Mouse (Mus musculus): ENCODE measurements around the gene Aven.
A peak's percentile ranks its signal among the peaks of the same experiment; 100 is the strongest.

The Aven gene

DNA sequence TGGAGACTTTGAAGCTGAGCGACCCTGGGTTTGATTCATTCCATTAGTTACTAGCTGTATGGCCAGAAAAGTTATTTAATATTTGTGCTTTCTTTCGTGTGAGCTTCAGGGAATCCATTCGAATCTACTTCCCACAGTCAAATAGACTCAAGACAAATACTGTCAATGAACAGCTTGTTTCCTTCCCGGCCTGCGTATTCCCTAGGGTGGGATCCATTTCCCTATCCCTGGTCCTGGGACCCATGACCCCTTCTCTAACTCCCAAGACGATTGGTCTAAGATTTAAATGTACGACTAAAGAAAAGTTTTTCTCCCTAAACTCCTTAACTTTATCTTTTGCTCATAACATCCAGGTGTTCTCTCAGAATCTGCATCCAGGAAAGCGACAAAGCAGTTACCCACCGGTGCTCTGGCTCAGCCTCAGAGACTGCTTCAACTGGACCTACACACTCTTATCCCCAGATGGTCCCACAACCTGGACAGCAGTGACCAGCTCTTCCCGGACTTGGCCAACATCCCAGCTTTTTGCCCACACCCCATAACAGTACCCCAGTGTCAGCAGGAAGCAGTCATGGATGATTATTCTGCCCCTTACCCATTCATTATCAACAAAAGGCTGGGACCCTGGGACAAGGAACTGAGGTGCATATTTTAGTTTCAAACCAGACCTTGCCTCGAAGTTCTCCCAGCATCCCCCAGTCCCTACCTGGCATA is 2.1 kb upstream of the Aven start:
- DNase-seq (ENCODE audit: low read depth, low spot score), result no peak

DNA sequence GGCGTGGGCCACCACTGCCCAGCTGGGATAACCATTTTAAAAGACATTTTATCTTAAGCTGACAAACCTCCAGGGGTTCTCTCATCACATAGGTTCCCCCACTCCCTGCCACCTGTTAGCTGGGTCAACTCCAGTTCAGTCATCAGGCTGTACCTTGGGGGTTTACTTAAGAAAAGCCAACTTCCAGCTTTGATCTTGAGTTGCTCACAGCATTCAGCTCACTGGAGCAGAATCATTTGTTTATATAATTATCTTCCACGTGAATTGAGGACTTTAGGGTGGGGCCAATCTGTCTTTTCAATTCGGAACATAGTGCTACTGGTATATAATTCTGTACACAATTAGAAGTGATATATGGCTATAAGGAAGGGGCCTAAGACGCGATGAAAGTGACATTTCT is 1.1 kb upstream of the Aven start:
- DNase-seq (ENCODE audit: low read depth, low spot score), result no peak

DNA sequence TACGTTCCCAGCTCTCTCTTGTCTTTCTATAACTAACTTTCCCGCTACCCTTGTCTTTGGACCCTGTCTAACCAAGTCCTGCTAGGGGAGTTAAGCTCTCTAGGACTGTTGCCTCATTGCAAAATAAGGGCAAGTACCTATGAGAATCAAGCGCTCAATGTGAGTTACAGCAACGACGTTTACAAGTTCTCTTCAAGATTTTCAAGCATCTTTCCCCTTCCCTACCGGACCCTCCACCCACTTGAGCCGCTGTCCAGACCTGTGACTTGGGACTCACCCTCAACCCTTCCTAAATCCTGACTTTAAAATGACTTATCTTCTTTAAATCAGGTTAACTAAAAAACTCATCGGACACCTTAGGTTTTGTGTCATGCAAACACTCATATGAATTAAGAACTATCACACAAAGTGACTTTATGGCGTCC is 321 bp upstream of the Aven start:
- peak; percentile 54 for DNase-seq (ENCODE audit: low read depth, low spot score)

DNA sequence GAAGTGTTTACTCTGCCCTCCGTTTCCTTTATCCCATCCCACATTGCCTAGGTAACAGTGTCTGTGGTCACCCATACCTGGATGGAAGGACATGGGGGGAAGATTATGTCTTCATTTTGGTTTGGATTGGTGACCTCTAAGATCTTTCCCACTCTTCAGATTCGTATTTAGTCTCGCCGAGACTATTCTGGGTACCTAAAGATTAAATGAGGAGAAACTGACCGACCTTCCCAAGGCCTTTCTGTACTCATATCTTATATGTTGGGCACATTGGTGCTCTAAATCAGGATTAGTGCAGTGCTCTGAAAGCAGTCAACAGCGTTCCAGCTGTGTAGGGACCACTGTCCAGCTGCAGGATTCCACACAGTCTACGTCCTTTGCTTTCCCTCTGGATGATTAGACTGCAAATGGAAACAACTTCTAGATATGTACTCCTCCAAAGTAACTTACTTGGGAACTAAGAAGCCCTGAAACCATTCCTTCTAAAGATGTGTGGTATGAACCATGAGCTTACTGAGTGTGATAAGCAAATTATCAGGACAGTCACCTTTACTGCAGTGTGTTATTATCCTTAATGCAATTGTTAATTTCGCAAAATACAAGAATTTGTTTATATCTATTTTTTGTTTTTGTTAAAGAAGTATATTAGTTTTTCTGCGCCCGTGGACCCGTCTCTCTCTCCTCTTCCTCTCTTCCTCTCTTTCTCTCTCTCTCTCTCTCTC is 936 bp downstream of the Aven start:
- DNase-seq (ENCODE audit: low read depth, low spot score), result no peak

DNA sequence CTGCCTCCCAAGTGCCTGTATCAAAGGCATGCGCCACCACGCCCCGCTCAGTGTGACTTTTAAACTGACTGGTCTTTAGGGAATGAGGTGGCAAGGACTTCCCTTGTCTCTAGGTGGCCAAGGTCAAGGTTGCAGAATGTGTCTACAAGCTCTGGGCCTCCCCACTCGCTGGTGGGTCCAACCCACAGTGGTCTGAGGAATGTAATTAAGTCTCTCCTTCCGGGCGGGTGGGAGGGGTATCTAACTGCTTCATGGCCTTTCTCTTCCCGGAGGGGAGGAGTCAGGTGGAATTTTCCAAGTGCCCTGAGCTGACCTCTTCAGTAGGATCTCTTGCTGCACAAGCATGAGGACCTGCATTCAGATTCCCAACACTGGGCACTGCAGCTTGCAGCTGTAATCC is 5.1 kb downstream of the Aven start:
- no peak for DNase-seq (ENCODE audit: low read depth, low spot score)

DNA sequence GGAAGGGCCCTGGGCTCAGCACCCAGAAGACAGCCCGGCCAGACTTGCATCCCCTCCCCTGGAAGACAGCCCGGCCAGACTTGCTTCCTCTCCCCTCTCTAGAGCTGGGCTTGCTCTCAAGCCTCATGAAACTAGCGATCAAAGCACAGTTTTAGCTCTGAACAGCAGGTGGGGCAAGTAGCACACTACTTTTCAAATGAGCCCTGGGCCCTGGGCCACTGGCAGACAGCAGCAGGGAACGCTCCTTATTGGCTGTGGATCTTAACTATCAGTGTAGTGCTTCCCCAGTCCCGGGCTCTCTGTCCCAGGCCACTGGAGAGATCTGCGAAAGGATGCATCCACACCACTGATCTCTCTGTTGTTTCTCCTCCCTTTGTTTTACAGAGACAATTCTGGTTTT is 8.4 kb downstream of the Aven start:
- peak; percentile 81 for DNase-seq (ENCODE audit: low read depth, low spot score)

DNA sequence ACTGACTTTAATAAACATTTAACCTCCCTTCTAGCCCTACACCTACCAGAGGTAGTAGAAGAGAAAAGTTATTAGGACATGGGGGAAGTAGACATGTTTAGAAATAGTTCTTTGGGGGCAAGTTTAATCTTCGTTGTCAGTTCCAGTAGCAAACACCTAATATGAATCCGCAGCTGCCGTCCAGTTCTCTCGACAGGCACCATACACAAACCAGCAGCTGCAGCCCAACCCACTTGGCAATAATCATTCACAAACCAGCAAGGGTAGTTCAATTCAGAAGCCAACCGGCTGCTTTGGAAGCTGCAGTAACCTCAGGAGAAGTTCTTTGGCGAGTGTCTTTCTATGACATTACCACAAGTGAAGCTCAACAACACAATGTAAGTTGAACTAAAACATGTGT is 11.2 kb downstream of the Aven start:
- DNase-seq (ENCODE audit: low read depth, low spot score), result no peak

DNA sequence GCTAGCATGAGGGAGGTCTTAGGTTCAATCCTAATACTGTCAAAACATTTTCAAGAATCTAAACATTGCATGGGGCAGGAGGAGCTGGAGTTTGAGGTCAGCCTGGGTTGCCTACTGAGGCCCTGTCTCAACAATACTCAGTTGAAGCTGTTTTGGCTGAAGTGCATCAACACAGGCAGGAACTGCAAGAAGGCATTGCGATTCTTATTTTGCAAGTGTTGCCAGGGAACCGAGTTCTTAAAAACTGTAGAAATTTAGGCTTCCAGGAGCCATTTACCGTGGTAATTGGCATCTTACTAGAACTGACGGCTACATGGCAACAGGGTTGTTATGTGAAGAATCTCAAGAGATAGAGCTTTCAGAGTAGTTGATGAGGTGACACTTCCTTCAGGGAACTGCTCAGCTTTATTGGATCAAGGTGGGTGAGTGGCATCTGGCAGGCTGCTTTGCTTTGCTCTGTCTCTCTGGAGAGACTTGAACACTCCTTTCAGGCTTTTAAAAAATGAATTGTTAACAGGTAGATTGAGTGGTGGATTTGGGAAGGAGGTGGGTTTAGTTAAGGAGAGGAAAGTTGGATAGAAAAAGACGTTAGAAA is 14.2 kb downstream of the Aven start:
- no peak for DNase-seq (ENCODE audit: low read depth, low spot score)

DNA sequence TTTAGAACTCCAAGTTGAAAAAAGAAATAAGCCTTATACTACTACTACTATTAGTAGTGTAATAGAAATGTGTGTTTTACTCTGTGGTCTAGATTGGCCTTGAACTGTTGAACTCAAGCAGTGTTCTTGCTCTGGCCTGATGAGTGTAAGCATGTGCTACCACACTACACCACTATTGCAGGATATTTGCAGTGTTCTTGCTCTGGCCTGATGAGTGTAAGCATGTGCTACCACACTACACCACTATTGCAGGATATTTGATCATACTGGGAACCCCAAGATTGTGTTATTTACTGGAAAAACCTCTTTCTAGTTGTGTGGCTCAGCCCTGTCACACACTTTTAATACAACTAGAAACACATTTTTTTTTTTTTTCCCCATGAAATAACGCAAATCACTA is 14.7 kb downstream of the Aven start:
- no peak for DNase-seq (ENCODE audit: low read depth, low spot score)

DNA sequence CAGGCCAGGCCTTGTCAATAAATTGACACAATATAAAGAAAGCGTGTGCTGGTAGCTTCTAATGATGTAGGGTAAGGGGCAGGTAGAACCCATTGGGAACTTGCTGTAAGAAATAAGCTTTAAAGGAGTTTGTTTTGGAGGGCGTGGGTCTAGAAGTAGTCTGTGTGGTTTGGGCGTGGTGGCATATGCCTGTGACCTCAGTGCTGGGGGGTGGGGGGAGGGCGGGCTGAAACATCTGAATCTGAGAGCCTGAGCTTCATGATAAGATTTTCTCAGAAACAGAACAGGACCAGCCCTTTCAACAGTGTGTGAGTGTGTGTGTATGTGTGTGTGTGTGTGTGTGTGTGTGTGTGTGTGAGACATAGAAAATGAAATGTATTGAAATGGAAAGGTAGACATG is 17.4 kb downstream of the Aven start:
- DNase-seq (ENCODE audit: low read depth, low spot score), result peak; percentile 94

DNA sequence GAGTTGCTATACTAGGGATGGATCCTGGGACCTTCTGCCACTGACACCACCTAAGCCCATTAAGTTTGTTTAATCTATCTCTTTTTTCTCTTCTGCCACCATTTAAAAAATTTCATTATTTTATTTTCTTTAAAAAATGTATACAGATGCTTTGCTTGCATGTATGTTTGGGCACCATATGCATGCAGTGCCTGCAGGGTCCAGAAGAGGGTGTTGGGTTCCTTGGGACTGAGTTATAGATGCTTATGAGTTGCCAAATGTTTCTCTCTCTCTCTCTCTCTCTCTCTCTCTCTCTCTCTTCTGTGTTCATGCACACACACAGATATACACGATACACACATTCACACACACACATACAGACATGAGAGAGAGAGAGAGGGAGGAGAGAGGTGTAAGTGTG is 20.3 kb downstream of the Aven start:
- DNase-seq (ENCODE audit: low read depth, low spot score), result peak; percentile 29

DNA sequence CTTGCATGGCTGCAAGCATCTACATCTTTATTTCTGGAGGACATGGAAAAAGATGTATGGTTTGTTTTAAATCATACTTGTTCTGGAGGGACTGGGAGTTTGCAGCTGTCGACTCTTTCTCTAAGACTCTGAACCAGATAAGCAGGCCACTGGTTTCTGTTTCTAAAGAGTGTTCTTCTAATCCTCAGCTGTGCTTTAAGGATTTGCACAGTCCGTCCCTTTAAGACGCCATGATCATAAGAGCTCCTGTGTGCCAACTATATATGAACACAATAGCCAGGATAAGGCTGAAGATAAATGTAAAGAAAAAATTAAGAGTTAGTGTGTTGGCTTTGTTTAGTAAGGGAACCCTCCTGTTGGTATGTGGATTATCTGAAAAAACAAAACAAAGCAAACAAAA is 24.0 kb downstream of the Aven start:
- no peak for DNase-seq (ENCODE audit: low read depth, low spot score)

DNA sequence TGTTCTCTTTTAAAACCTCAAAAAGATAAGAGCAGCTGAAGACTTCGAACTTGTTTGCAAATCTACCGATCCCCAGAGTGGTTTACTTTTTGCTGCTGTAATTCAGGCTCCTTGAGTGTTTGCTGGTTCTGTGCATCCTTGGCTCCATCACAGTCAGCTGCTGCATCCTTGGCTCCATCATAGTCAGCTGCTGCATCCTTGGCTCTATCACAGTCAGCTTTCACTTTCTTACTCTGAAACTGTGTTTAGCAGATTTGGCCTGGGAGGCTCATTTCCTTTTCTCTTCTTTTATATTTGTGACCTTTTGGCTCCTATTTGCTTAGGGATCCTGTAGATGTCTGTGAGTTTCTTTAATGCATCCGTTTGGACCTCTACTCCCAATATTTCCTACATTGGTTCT is 24.5 kb downstream of the Aven start:
- DNase-seq (ENCODE audit: low read depth, low spot score), result peak; percentile 34

DNA sequence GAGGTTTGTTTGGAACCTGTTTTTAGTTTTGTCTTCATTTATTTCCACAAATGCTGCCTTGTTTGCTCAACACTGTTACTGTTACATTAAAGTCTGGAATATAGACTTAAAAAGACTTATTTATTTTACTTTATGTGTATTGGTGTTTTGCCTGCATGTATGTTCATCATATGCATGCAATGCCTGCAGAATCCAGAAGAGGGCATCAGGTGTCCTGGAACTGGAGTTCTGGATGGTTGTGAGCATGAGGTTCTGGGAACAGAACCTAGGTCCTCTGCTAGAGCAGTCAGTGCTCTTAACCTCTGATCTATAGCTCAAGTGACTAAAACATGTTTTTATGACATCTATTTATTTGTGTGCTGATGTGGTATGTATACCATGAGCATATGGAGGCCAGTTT is 25.8 kb downstream of the Aven start:
- no peak for DNase-seq (ENCODE audit: low read depth, low spot score)

DNA sequence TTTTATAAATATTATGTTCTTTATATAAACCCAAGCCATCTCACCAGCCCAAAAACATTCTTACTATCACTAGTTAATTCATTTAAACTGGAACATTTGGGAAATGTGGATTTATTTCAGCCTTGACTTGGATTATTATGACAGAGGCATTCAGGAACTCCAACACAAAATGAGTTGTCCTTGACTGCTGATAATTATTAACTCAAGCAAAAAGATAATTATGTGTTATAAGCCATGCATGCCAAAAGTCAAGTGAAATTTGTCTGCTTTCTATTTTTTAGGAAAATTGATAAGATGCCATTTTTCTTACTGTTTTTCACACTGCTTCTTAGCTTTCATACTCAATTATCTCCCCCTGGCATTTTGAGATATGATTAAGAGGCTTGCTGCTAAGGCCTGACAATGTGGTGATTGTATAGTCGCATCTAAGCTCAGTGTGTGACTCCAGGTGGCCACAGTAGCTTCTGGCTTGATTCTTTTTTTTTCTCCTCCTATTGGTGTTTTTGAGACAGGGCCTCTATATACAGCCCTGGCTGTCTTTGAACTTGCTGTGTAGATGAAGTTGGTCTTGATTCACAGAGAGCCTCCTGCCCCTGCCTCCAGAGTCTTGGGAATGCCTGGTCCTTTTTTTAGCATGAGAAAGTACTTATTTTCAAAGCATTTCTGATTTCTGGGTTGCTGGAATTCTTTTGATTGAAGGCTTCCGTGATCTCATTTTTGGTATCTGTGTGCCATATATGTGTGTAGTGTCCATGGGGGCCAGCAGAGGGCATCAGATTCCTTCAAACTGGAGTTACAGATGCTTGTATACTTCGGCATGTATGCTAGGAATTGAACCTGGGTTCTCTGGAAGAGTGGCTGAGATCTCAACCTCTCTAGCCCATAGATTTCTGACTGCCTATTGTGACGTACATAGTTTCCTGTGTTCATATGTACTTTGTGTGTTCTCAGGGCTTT is 28.0 kb downstream of the Aven start:
- DNase-seq (ENCODE audit: low read depth, low spot score), result no peak

DNA sequence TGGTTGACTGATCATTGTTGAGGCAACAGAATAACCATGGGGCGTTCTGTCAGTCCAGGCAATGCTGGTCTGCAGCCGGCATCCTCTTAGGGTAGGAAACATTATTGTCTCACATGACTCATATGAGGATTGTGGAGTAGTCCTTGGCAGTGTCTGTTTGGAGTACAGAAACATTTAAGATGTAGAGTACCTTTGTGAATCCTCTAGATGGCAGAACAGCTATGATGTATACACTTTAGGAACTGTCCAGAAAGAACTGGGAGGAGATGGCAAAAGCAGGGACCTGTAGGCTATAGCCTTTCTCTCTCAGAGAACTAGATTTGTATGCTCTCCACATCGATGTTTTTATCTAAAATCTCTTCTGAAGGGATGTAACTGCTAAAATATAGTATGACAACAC is 34.2 kb downstream of the Aven start:
- DNase-seq (ENCODE audit: low read depth, low spot score), result no peak

DNA sequence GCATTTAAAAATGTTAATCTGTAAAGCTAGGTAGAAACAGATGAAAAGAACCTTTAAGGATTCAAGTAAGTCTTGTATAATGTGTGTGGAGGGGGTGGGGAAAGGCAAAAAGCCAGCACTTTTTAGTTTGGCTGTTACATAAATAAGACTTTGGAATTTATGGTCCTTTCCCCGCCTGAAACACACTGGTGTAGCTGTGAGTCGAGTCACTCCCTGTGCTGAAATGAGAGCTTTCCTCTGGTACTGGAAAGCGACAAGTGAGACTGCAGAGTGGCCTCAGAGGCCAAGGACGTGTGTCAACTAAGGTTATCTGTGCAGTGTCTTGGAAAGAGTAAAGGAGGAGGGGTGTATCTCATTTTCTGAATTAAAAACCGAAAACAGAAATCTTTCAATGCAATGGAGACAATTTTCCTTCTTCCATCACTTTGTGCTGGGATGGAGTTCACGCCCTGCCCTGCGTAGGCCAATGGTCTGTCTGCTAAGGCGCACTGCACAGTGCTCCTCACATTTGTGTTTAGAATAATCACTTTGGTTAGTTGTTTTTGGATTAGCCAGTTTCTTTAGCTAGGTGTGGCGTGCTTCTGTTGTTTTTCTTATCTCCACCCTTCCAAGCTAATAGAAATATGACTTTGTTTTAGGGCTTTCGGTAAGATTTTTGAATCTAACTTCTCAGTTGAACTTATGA is 40.2 kb downstream of the Aven start:
- DNase-seq (ENCODE audit: low read depth, low spot score), result no peak

DNA sequence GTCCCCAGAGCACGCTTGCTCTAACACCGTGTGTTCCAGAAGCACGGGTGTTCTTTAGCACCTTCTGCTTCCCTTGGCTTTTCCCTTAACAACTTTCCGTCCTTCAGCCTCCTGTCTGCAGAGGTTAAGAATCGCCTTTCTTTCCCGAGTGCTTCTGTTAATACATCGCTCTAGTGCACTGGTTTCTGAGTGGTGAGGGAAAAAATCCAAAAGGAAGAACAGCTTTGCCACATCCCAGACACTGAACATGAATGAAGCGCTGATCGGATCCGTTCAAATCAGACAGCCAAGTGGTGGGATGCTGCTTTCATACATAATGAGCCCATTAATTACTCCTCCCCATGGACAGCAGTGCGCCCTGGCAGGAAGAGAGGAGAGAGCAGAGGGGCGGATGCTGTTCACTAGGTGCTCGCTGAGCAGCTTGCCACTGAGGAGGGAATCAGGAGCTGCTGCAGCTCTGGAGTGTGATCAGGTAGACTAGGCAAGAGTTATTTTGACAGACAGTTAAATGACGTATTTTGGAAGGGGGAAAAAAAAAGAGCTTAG is 42.0 kb downstream of the Aven start:
- no peak for DNase-seq (ENCODE audit: low read depth, low spot score)

DNA sequence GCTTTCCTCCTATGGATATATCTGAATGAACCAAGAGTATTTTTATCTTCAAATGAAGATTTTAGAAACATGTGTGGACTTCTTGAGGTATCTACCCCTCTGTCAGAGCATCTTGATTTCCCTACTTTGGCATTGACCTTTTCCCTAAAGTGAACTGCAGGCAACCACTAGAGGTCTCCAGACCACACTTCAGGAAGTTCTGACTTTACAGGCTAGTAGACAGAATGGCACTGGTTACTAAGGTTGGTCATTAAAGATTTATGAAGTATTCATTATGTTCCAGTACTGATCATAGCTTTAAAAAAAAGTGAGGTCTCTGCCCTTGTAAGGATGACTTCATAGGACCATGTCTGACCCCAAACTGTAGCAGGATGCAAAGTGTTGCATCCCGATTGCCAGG is 46.0 kb downstream of the Aven start:
- DNase-seq (ENCODE audit: low read depth, low spot score), result peak; percentile 12

DNA sequence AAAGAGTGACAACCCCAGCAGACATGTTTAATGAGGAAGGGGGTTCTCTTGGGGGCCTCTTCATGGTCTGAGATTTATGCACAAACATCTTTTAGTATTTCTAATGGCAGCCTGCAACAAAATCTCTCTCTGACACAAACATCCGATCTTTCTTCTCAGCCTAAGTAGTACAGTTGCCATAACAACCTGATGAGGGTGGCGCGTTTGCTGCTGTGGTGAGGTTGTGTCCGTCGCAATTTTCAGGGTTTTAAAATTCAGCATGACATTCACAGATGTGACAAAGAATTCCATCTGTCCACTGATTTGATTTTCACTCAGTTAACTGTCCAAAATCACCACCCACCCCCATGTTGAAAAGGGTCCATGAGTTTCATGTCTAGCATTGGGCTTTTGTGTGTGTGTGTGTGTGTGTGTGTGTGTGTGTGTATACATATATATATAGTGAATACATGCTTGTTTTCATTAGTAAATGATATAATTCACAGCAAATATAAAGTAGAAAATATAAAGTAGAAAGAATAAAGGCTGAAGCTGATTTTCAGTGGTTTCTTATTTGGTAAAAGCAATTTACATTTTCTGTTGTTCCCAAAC is 49.0 kb downstream of the Aven start:
- DNase-seq (ENCODE audit: low read depth, low spot score), result no peak

DNA sequence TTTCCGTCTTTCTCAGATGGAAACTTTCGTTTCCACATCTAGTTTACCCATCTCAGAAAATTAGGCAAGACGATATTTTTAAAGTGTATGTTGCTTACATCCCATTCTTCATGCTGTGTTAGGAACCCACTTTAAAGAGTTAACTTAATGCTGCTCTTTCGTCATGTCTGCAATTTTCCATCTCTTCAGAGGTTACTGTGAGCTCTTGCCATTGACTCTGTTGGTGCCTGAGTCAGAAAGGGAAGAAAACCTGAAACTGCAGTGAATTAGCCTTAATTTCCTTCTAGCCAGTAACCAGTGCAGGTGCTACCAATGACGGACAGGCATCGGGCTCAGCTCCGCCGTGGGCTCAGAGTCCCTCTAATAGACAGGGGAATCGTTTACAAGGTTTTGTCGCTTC is 63.8 kb downstream of the Aven start:
- DNase-seq (ENCODE audit: low read depth, low spot score), result peak; percentile 23
